Mouse (Mus musculus): ENCODE results near the gene Iqschfp. TPM values are rescaled to one million over a fixed set of nuclear protein-coding genes. Genes with fewer than 3 reads are reported as not detected.
A peak's percentile ranks its signal among the peaks of the same experiment; 100 is the strongest.

The Iqschfp gene
- polyA plus RNA-seq, 1 experiment from 2014 or later: not detected

DNA sequence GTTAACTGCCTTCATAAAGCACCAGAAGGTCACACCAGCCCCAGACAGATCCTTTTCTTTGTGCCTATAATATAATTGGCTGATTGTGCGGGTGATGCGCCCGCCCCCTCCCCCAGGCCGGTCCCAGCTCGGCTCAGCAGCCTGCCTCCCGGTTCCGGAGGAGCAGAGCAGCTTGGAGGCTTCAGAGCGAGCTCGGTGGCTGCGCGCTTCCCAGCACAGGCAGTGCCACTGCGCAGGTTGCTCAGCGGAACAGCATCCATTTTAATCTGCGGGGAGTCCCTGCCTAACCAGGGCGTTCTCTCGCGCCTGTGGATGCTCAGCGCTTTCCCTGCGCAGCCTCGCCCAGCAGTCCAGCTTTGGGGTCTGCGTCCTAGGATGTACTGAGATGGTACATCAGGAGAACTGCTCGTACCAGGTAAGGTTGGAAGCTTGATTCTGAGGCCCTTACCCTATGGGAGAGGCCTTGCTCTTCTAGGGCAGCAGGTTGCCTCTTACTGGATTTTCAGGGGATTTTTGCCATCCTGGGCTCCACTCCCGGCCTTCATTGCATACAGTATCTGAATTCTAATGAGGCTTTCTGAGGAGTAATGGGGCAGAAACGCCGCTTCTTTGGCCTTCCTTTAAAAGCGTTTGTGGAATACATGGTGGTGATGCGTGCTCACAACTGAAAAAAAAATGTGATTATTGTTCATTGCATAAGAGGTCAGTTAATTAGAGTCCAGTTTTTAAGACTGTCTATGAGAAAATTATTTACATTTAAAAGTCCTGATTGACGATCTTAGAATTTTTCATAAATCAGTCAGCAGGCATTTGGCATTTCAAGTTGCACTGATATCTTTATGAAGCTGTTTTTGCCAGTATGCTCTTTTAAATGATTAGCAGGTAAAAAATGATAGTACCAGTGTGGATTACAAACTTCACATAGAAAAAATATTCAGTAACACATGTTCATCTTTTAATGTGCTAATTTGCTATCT, 680.5 kb downstream of the Iqschfp start:
- Histone ChIP-seq H3K4me2 (ENCODE audit: low read depth, low read length) (peak overlapping the region; percentile 50), H3K9ac (ENCODE audit: low read depth, low read length) (peak overlapping the region; percentile 56; the same call in 1 of the 2 replicates), H3K27me3 (replicated peaks; ENCODE audit: control insufficient read depth, insufficient read depth, low read length) (no peaks in the 10 kb centered on the region)

DNA sequence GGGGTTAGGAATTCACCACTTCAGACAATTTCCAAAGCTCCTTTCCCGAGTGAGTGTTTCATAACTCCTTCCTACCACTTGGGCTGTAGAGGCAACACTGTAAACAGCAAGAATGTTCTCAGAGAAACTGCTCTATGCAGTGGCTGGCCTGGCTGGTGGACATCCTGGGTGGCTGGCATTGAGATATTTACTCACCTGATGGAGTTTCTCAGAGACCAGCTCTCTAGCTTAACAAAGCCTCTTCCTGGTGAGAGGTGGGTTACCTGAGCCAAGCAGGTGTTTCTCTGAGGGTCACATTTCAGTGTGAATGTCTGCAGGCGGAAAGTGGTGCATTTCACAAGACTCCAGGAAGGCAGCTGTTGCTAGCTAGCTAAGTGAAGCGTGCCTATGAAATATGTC, 681.2 kb downstream of the Iqschfp start:
- H3K36me3 ChIP-seq (ENCODE audit: control insufficient read depth, insufficient read depth, low read length): no peaks in the 10 kb centered on the region
- no peak for ATAC-seq
- WGBS: 59% methylated on average over 3 of the region's 3 CpGs
- H3K4me1 ChIP-seq (ENCODE audit: control insufficient read depth, insufficient read depth, low read length): peaks cover 22% of the 10 kb centered on the region
- peak overlapping the region; percentile 27; the same call in 1 of the 2 replicates for H3K4me3 ChIP-seq (ENCODE audit: low read length)
- H3K9ac ChIP-seq (ENCODE audit: low read depth, low read length): no peak overlapping the region
- no peak overlapping the region for H3K27ac ChIP-seq (ENCODE audit: low read length)
- H3K4me2 ChIP-seq (ENCODE audit: low read depth, low read length): peak overlapping the region; percentile 37; the same call in 1 of the 2 replicates
- no peaks in the 10 kb centered on the region for H3K9me3 ChIP-seq (ENCODE audit: control insufficient read depth, low read length)
- no peaks in the 10 kb centered on the region for H3K27me3 ChIP-seq (replicated peaks; ENCODE audit: control insufficient read depth, insufficient read depth, low read length)

More for the DNA sequence above, 680.5 kb downstream of the Iqschfp start:
- peak; percentile 65 for ATAC-seq
- Histone ChIP-seq H3K36me3 (ENCODE audit: control insufficient read depth, insufficient read depth, low read length) (no peaks in the 10 kb centered on the region), H3K9me3 (ENCODE audit: control insufficient read depth, low read length) (no peaks in the 10 kb centered on the region), H3K4me3 (ENCODE audit: low read length) (peak overlapping the region; percentile 43), H3K4me1 (ENCODE audit: control insufficient read depth, insufficient read depth, low read length) (peaks cover 22% of the 10 kb centered on the region), H3K27ac (ENCODE audit: low read length) (peak overlapping the region; percentile 70)
- WGBS: 17% methylated on average over 28 of the region's 28 CpGs

- Histone ChIP-seq H3K9me3 (ENCODE audit: control insufficient read depth, low read length) (no peaks in the 10 kb centered on the region), H3K27ac (ENCODE audit: low read length) (no peak overlapping the region), H3K9ac (ENCODE audit: low read depth, low read length) (no peak overlapping the region), H3K27me3 (replicated peaks; ENCODE audit: control insufficient read depth, insufficient read depth, low read length) (no peaks in the 10 kb centered on the region), H3K36me3 (ENCODE audit: control insufficient read depth, insufficient read depth, low read length) (no peaks in the 10 kb centered on the region), H3K4me1 (ENCODE audit: control insufficient read depth, insufficient read depth, low read length) (peaks cover 22% of the 10 kb centered on the region), H3K4me2 (ENCODE audit: low read depth, low read length) (no peak overlapping the region), H3K4me3 (ENCODE audit: low read length) (no peak overlapping the region; the same call in 1 of the 2 replicates)
- 37% methylated on average over 6 of the region's 8 CpGs for WGBS
- no peak for ATAC-seq
These were observed 682.1 kb downstream of the Iqschfp start for GRCm38 (mm10) chr3:68574097-68574496.

DNA sequence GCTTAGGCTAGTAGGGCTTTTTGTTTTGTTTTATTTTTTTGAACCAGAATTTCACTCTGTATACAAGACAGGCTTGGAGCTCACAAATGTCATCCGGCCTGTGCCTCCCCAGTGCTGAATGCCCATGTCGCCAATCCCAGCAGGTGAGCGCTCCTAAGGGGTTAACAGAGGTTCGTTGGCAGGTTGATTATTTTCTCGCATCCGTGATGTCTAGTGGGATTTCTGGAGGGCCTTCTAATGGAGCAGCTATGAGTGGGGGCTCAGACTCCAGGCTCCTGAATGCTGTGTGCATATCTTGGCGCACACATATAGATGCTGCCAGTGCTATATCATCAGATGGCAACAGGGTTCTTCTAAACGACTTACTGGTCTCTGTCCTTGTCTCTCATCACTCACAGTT, 682.5 kb downstream of the Iqschfp start:
- Histone ChIP-seq H3K27ac (ENCODE audit: low read length) (no peak overlapping the region), H3K36me3 (ENCODE audit: control insufficient read depth, insufficient read depth, low read length) (no peaks in the 10 kb centered on the region), H3K4me3 (ENCODE audit: low read length) (no peak overlapping the region), H3K4me2 (ENCODE audit: low read depth, low read length) (no peak overlapping the region), H3K4me1 (ENCODE audit: control insufficient read depth, insufficient read depth, low read length) (peaks cover 22% of the 10 kb centered on the region), H3K9ac (ENCODE audit: low read depth, low read length) (no peak overlapping the region), H3K9me3 (ENCODE audit: control insufficient read depth, low read length) (no peaks in the 10 kb centered on the region), H3K27me3 (replicated peaks; ENCODE audit: control insufficient read depth, insufficient read depth, low read length) (no peaks in the 10 kb centered on the region)
- 73% methylated on average over 8 of the region's 8 CpGs for WGBS
- ATAC-seq: no peak

- no peaks in the 10 kb centered on the region for H3K36me3 ChIP-seq (ENCODE audit: control insufficient read depth, insufficient read depth, low read length)
- H3K27me3 ChIP-seq (replicated peaks; ENCODE audit: control insufficient read depth, insufficient read depth, low read length): no peaks in the 10 kb centered on the region
- H3K27ac ChIP-seq (ENCODE audit: low read length): 0 out of 2 replicates have a peak overlapping the region, but pooled peaks have one; percentile 17
- H3K9ac ChIP-seq (ENCODE audit: low read depth, low read length): no peak overlapping the region
- H3K4me1 ChIP-seq (ENCODE audit: control insufficient read depth, insufficient read depth, low read length): peaks cover 22% of the 10 kb centered on the region
- 57% methylated on average over 10 of the region's 10 CpGs for WGBS
- no peak overlapping the region for H3K4me3 ChIP-seq (ENCODE audit: low read length)
- no peak overlapping the region for H3K4me2 ChIP-seq (ENCODE audit: low read depth, low read length)
- ATAC-seq: no peak
- H3K9me3 ChIP-seq (ENCODE audit: control insufficient read depth, low read length): no peaks in the 10 kb centered on the region
These were observed 683.8 kb downstream of the Iqschfp start for GRCm38 (mm10) chr3:68575636-68576340.

DNA sequence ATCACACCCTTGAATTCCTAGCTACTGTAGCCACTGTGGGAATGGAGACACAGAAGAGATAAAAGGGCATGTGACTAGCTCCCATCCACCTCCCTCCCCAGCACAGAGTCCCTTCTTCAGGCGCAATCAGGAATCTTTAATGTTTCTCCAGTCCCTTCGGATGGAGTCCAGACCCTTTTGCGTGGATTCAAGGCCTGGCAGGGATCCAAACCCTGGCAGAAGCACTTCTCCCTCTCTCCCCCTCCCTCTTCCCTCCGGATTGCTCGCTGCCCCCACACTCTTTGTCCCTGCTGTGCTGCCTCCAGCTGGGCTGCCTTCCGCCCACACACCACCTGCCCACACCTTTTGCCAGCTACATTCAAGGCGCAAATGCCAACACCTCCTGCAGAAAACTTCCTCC, 684.4 kb downstream of the Iqschfp start:
- peaks cover 22% of the 10 kb centered on the region for H3K4me1 ChIP-seq (ENCODE audit: control insufficient read depth, insufficient read depth, low read length)
- no peak overlapping the region for H3K4me2 ChIP-seq (ENCODE audit: low read depth, low read length)
- 0 out of 2 replicates have a peak overlapping the region, but pooled peaks have one; percentile 16 for H3K9ac ChIP-seq (ENCODE audit: low read depth, low read length)
- no peaks in the 10 kb centered on the region for H3K36me3 ChIP-seq (ENCODE audit: control insufficient read depth, insufficient read depth, low read length)
- no peaks in the 10 kb centered on the region for H3K27me3 ChIP-seq (replicated peaks; ENCODE audit: control insufficient read depth, insufficient read depth, low read length)
- peak; percentile 65 for ATAC-seq
- H3K27ac ChIP-seq (ENCODE audit: low read length): peak overlapping the region; percentile 44; the same call in 1 of the 2 replicates
- 26% methylated on average over 7 of the region's 7 CpGs for WGBS
- no peaks in the 10 kb centered on the region for H3K9me3 ChIP-seq (ENCODE audit: control insufficient read depth, low read length)
- H3K4me3 ChIP-seq (ENCODE audit: low read length): no peak overlapping the region

DNA sequence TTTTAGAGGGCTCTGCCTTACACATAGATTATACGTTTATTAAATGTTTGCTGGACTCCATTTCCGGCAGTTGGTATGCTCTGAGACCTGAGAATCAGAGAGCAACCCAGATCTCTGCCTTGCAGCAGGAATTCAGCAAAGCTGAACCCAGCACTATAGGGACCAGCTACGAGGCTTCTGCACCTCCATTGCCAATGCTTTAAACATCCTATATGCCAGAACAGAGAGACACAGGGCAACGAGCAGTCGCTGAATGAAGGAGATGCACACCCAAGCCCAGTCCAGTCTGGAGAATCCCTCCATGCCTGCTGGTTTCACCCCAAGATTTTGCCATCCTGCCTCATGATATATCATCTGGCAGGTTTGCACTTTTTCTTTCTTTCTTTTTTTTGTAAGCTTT, 684.9 kb downstream of the Iqschfp start:
- Histone ChIP-seq H3K4me3 (ENCODE audit: low read length) (no peak overlapping the region), H3K4me2 (ENCODE audit: low read depth, low read length) (no peak overlapping the region), H3K9me3 (ENCODE audit: control insufficient read depth, low read length) (no peaks in the 10 kb centered on the region), H3K9ac (ENCODE audit: low read depth, low read length) (no peak overlapping the region), H3K27me3 (replicated peaks; ENCODE audit: control insufficient read depth, insufficient read depth, low read length) (no peaks in the 10 kb centered on the region), H3K27ac (ENCODE audit: low read length) (0 out of 2 replicates have a peak overlapping the region, but pooled peaks have one; percentile 44), H3K4me1 (ENCODE audit: control insufficient read depth, insufficient read depth, low read length) (peaks cover 22% of the 10 kb centered on the region), H3K36me3 (ENCODE audit: control insufficient read depth, insufficient read depth, low read length) (no peaks in the 10 kb centered on the region)
- ATAC-seq: no peak
- 47% methylated on average over 5 of the region's 5 CpGs for WGBS

DNA sequence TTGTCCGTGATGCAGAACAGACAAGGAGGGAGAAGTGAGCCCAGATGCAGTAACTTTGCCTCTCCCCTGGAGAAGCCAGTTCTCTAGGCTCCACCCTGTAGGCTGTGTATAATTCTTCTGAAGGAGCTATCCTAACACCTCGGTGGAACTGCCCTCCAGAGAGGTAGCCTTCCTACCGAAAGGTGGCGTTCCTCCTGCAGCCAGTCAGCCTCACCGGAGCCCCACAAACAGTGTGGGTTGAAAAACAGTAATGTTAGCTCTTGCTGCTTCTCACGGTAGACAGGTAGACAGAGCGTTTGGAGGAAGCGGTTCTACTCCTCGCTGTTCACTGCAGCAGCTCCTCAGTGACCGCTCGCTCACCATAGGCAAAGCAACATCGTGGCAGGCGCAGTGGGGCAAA, 689.6 kb downstream of the Iqschfp start:
- 67% methylated on average over 13 of the region's 13 CpGs for WGBS
- Histone ChIP-seq H3K27me3 (replicated peaks; ENCODE audit: control insufficient read depth, insufficient read depth, low read length) (no peaks in the 10 kb centered on the region), H3K4me1 (ENCODE audit: control insufficient read depth, insufficient read depth, low read length) (peaks cover 26% of the 10 kb centered on the region), H3K9ac (ENCODE audit: low read depth, low read length) (no peak overlapping the region), H3K9me3 (ENCODE audit: control insufficient read depth, low read length) (no peaks in the 10 kb centered on the region), H3K27ac (ENCODE audit: low read length) (no peak overlapping the region), H3K4me3 (ENCODE audit: low read length) (no peak overlapping the region), H3K4me2 (ENCODE audit: low read depth, low read length) (no peak overlapping the region), H3K36me3 (ENCODE audit: control insufficient read depth, insufficient read depth, low read length) (no peaks in the 10 kb centered on the region)
- ATAC-seq: 0 out of 2 replicates have a peak, but pooled peaks have one; percentile 17

DNA sequence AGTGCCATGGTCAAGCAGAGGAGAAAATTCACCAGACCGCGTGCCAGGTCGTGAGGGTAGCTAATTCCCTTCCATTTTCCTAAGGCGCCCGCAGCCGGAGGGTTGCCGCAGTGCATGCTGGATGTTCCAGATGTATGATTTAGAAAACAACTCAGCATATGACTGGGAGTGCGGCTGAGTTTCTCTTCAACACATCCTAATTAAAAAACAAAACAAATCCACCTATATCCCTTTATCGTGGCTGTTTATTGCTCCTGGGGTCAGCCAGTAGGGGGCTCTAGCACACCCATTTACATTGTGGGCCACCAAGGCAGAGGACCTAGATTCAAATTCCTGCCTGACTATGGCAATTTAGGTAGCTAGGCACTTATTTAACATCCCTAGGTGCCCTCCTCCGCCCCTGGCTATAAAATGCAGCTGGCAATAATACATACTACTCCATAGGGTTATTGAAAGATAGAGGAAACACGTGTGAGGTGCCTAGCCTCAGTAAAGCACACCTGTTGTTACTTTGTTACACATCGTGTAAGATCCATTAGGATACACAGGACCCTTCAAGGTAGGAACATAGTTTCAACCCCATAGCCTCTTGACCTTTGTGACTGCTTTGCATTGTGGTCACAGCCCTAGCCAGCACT, 690.2 kb downstream of the Iqschfp start:
- no peak overlapping the region for H3K4me2 ChIP-seq (ENCODE audit: low read depth, low read length)
- peak; percentile 21; the same call in 1 of the 2 replicates for ATAC-seq

More for the DNA sequence above, 690.2 kb downstream of the Iqschfp start:
- 72% methylated on average over 12 of the region's 12 CpGs for WGBS
- H3K27ac ChIP-seq (ENCODE audit: low read length): peak overlapping the region; percentile 76
- H3K9me3 ChIP-seq (ENCODE audit: control insufficient read depth, low read length): no peaks in the 10 kb centered on the region
- 0 out of 2 replicates have a peak overlapping the region, but pooled peaks have one; percentile 17 for H3K9ac ChIP-seq (ENCODE audit: low read depth, low read length)
- no peaks in the 10 kb centered on the region for H3K36me3 ChIP-seq (ENCODE audit: control insufficient read depth, insufficient read depth, low read length)
- no peak overlapping the region for H3K4me3 ChIP-seq (ENCODE audit: low read length)
- H3K4me1 ChIP-seq (ENCODE audit: control insufficient read depth, insufficient read depth, low read length): peaks cover 27% of the 10 kb centered on the region
- H3K27me3 ChIP-seq (replicated peaks; ENCODE audit: control insufficient read depth, insufficient read depth, low read length): no peaks in the 10 kb centered on the region

Measured in intestine, embryonic 16.5 days (tissue).